Mouse (Mus musculus) liver, embryonic 16.5 days (tissue): ENCODE data around the gene Uba52. TPM values are rescaled to one million over a fixed set of nuclear protein-coding genes. Genes with fewer than 3 reads are reported as not detected.

ENCODE experiments used
- ATAC-seq: fragments of 200-750 bp; cut with Nextera tagmentation; 2 replicates; pipeline ENCODE4 v1.8.0; 2017; ENCODE audit warnings: low read depth, mild to moderate bottlenecking, moderate number of reproducible peaks, moderate library complexity
- H3K27ac ChIP-seq: fragments of 300-500 bp; sonication (generic); 2 replicates; pipeline ENCODE4 v1.5.1; 2014; ENCODE audit warnings: mild to moderate bottlenecking, low read length
- H3K27me3 ChIP-seq: fragments of 300-500 bp; sonication (generic); 2 replicates; pipeline ENCODE4 v1.6.1; 2014; ENCODE audit warnings: low read depth, low read length, mixed read lengths; ENCODE audit not compliant: control insufficient read depth, insufficient read depth
- H3K36me3 ChIP-seq: fragments of 300-500 bp; sonication (generic); 2 replicates; pipeline ENCODE4 v1.6.1; 2014; ENCODE audit warnings: mild to moderate bottlenecking; ENCODE audit not compliant: control insufficient read depth, insufficient read depth
- H3K4me1 ChIP-seq: fragments of 300-500 bp; sonication (generic); 2 replicates; pipeline ENCODE4 v1.6.1; 2014; ENCODE audit warnings: low read depth, low read length, mixed read lengths; ENCODE audit not compliant: control insufficient read depth
- H3K4me2 ChIP-seq: fragments of 300-500 bp; sonication (generic); 2 replicates; pipeline ENCODE4 v1.6.1; 2014; ENCODE audit warnings: low read depth, low read length, mixed read lengths
- H3K4me3 ChIP-seq: fragments of 300-500 bp; sonication (generic); 2 replicates; pipeline ENCODE4 v1.5.1; 2014; ENCODE audit warnings: low read depth, mild to moderate bottlenecking, low read length
- H3K9ac ChIP-seq: fragments of 300-500 bp; sonication (generic); 2 replicates; pipeline ENCODE4 v1.6.1; 2014; ENCODE audit warnings: low read depth, low read length
- H3K9me3 ChIP-seq: fragments of 300-500 bp; sonication (generic); replicated peaks from 2 replicates; pipeline ENCODE4 v1.6.1; 2016; ENCODE audit warnings: low read length; ENCODE audit not compliant: control insufficient read depth
- WGBS: fragments of 180-500 bp; shearing (Covaris S2); extraction: QIAGEN DNeasy Blood & Tissue Kit; methylation state at CpG from one replicate; pipeline ENCODE4 v1.1.7; 2014; ENCODE audit not compliant: insufficient replicate concordance; 5-methylcytosine and 5-hydroxymethylcytosine counted together
- polyA plus RNA-seq: library from polyadenylated mRNA; unstranded; fragments of >200 nt; fragmentation: Nextera tagmentation; extraction: Ambion mirVana; gene quantifications from 2 replicates; pipeline ENCODE4 v1.2.1, GENCODE M21; 2015

The Uba52 gene
- polyA plus RNA-seq, 1 experiment from 2014 or later, result 490 TPM

GRCm38 (mm10) chr8:70486191-70486681 lies 24.4 kb downstream of the Uba52 start:
- ATAC-seq, result no peak
- no peak overlapping the region for H3K27ac ChIP-seq
- no peaks in the 10 kb centered on the region for H3K36me3 ChIP-seq
- no peak overlapping the region for H3K4me2 ChIP-seq
- no peaks in the 10 kb centered on the region for H3K9me3 ChIP-seq
- no peak overlapping the region for H3K4me3 ChIP-seq
- no peak overlapping the region for H3K9ac ChIP-seq
- 47% methylated on average over 7 of the region's 7 CpGs for WGBS
- H3K4me1 ChIP-seq, result peaks cover 16% of the 10 kb centered on the region
- peaks cover 88% of the 10 kb centered on the region for H3K27me3 ChIP-seq

GRCm38 (mm10) chr8:70482943-70483342 lies 27.7 kb downstream of the Uba52 start:
- H3K27me3 ChIP-seq, result peaks cover 65% of the 10 kb centered on the region
- H3K4me3 ChIP-seq, result no peak overlapping the region
- no peak overlapping the region for H3K9ac ChIP-seq
- WGBS, result 54% methylated on average over 2 of the region's 2 CpGs
- no peak for ATAC-seq
- peaks cover 2% of the 10 kb centered on the region for H3K4me1 ChIP-seq
- no peaks in the 10 kb centered on the region for H3K9me3 ChIP-seq
- no peak overlapping the region for H3K27ac ChIP-seq
- no peaks in the 10 kb centered on the region for H3K36me3 ChIP-seq
- no peak overlapping the region for H3K4me2 ChIP-seq

- H3K4me1 ChIP-seq, result peaks cover 12% of the 10 kb centered on the region
- peaks cover 55% of the 10 kb centered on the region for H3K27me3 ChIP-seq
- H3K9ac ChIP-seq, result no peak overlapping the region
- H3K36me3 ChIP-seq, result no peaks in the 10 kb centered on the region
- WGBS, result 61% methylated on average over 3 of the region's 3 CpGs
- H3K4me2 ChIP-seq, result no peak overlapping the region
- no peak overlapping the region for H3K27ac ChIP-seq
- ATAC-seq, result no peak
- no peak overlapping the region for H3K4me3 ChIP-seq
- H3K9me3 ChIP-seq, result no peaks in the 10 kb centered on the region
These were observed 28.7 kb downstream of the Uba52 start for GRCm38 (mm10) chr8:70481908-70482307.

GRCm38 (mm10) chr8:70477269-70477982 lies 33.2 kb downstream of the Uba52 start:
- no peaks in the 10 kb centered on the region for H3K36me3 ChIP-seq
- H3K9ac ChIP-seq, result no peak overlapping the region; the same call in 1 of the 2 replicates
- peak; percentile 25 for ATAC-seq
- no peaks in the 10 kb centered on the region for H3K9me3 ChIP-seq
- H3K27me3 ChIP-seq, result peaks cover 20% of the 10 kb centered on the region
- H3K4me1 ChIP-seq, result peaks cover 26% of the 10 kb centered on the region
- peak overlapping the region; percentile 90 for H3K4me2 ChIP-seq
- peak overlapping the region; percentile 74 for H3K27ac ChIP-seq
- WGBS, result 2% methylated on average over 21 of the region's 21 CpGs
- H3K4me3 ChIP-seq, result peak overlapping the region; percentile 80

GRCm38 (mm10) chr8:70476333-70477268 lies 34.0 kb downstream of the Uba52 start, which contains the start of gene Klhl26:
TSS of gene Klhl26 (minus strand) at chr8:70476968.
- Histone ChIP-seq H3K9me3 (no peaks in the 10 kb centered on the region), H3K4me1 (peaks cover 26% of the 10 kb centered on the region), H3K27me3 (peaks cover 13% of the 10 kb centered on the region), H3K9ac (peak within 1 kb of the TSS; percentile 97), H3K27ac (peak within 1 kb of the TSS; percentile 84), H3K4me3 (peak within 1 kb of the TSS; percentile 80), H3K4me2 (peak within 1 kb of the TSS; percentile 90), H3K36me3 (no peaks in the 10 kb centered on the region)
- WGBS, result under 1% methylated on average over 53 of the region's 53 CpGs
- ATAC-seq, result peak; percentile 90

- Histone ChIP-seq H3K36me3 (no peaks in the 10 kb centered on the region), H3K27me3 (no peaks in the 10 kb centered on the region), H3K27ac (no peak overlapping the region), H3K9ac (no peak overlapping the region), H3K4me2 (no peak overlapping the region), H3K9me3 (no peaks in the 10 kb centered on the region), H3K4me3 (no peak overlapping the region), H3K4me1 (peaks cover 39% of the 10 kb centered on the region)
- WGBS, result 95% methylated on average over 7 of the region's 7 CpGs
- ATAC-seq, result no peak
These were observed 38.7 kb downstream of the Uba52 start for GRCm38 (mm10) chr8:70471856-70472255.

- 50% methylated on average over 2 of the region's 2 CpGs for WGBS
- Histone ChIP-seq H3K9ac (no peak overlapping the region), H3K4me2 (no peak overlapping the region), H3K4me3 (no peak overlapping the region), H3K4me1 (peaks cover 31% of the 10 kb centered on the region), H3K9me3 (no peaks in the 10 kb centered on the region), H3K36me3 (no peaks in the 10 kb centered on the region), H3K27me3 (no peaks in the 10 kb centered on the region), H3K27ac (peak overlapping the region; percentile 21)
- no peak; the same call in 1 of the 2 replicates for ATAC-seq
These were observed 40.7 kb downstream of the Uba52 start for GRCm38 (mm10) chr8:70469938-70470337.

GRCm38 (mm10) chr8:70469295-70469916 lies 41.2 kb downstream of the Uba52 start:
- H3K9ac ChIP-seq, result no peak overlapping the region
- no peaks in the 10 kb centered on the region for H3K9me3 ChIP-seq
- WGBS, result 27% methylated on average over 10 of the region's 10 CpGs
- no peak overlapping the region for H3K4me3 ChIP-seq
- H3K27ac ChIP-seq, result peak overlapping the region; percentile 21
- H3K36me3 ChIP-seq, result no peaks in the 10 kb centered on the region
- H3K4me1 ChIP-seq, result peaks cover 31% of the 10 kb centered on the region
- no peak overlapping the region for H3K4me2 ChIP-seq
- H3K27me3 ChIP-seq, result no peaks in the 10 kb centered on the region
- peak; percentile 60 for ATAC-seq
